Mouse (Mus musculus) layer of hippocampus, adult 18-20 months (tissue): ENCODE measurements at regions not wholly inside any gene's neighbourhood (a gene's known extent, or its start where the extent isn't known, plus 50 kb on each side); places are given as distances from the start of the nearest gene placed in this dataset.
"Not testable (repeated sequence)": the region's sequence is repeated elsewhere in the genome, so short reads cannot be mapped to it uniquely, and the experiment has no call there.

ENCODE experiments used
- DNase-seq, 2 experiments: peaks; one replicate each; pipeline ENCODE4 v3.0.0; 2022; ENCODE audit warnings: low spot score in 2 of 2

- no peak for DNase-seq
Measured at GRCm38 (mm10) chrX:18727940-18728710, 266.9 kb upstream of the 4930578C19Rik start.

GRCm38 (mm10) chrX:18687216-18687615, 226.0 kb upstream of the 4930578C19Rik start:
- DNase-seq: peak in 1 of 2 experiments; percentile 15

GRCm38 (mm10) chrX:18667251-18667650, 206.1 kb upstream of the 4930578C19Rik start:
- DNase-seq: not testable (repeated sequence)

GRCm38 (mm10) chrX:18663101-18663500, 201.9 kb upstream of the 4930578C19Rik start:
- no peak for DNase-seq

DNA sequence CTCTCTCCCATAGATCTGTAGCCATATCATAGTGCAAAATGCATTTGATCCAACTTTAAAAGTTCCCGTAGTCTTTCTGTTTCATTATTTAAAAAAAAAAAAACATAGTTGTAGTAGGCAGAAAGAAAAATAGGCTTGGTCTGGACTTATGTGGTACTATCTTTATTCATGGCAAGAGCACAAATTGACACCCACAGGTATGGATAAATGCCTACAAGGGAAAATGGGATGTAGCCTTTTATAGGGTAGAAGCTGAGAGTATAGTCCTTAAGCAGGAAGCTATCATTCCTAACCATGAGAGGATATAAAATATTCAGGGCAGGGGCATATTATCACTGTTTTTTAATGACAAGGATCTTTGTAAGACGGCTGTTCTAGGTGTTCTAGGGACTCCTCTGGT, 157.4 kb upstream of the 4930578C19Rik start:
- no peak for DNase-seq
